Mouse (Mus musculus): ENCODE results near the gene Snrnp35. TPM values are rescaled to one million over a fixed set of nuclear protein-coding genes. Genes with fewer than 3 reads are reported as not detected.
"Not testable (repeated sequence)": the region's sequence is repeated elsewhere in the genome, so short reads cannot be mapped to it uniquely, and the experiment has no call there.

Snrnp35 gene
- polyA plus RNA-seq, 1 experiment: 1.7 TPM

DNA sequence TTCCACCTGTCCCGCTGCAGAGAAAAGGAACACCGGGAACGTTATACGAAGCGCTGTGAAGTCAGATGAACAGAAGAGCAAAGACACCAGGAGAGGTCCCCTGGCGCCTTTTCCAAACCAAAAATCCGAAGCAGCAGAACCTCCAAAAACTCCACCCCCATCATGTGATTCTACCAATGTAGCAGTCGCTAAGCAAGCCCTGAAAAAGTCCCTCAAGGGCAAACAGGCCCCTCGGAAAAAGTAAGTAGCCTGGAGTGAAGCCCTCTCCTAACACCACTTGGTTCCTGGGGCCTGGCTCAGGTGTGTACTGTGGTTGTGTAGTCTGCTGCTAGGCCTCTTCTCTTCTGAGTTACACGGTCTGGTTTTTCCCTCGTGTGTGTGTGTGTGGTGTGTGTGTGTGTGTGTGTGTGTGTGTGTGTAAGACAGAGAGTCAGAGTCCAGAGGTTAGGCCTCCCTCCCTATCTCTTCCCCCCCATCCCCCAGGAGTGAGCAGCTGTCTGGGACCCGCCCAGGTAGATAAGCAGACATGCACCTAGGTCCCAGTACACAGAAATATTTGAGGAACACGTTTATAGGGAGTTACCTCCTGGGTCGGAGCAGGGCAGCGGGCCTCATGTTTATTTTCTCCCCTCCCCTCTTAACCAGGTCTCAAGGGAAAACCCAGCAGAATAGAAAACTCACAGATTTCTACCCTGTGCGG, 32.1 kb upstream of the Snrnp35 start:
- no peak for DNase-seq (ENCODE audit: low read depth in 1 of 2, low spot score in 2 of 2)
- no peak overlapping the region for H3K4me3 ChIP-seq (ENCODE audit: extremely low read depth, insufficient read depth, insufficient read length)
- H3K27me3 ChIP-seq (ENCODE audit: control insufficient read depth, insufficient read depth, low read length): no peaks in the 10 kb centered on the region
- H3K4me1 ChIP-seq (ENCODE audit: control insufficient read depth, insufficient read depth, insufficient read length): peaks cover 6% of the 10 kb centered on the region
- H3K36me3 ChIP-seq (ENCODE audit: control insufficient read depth, insufficient read depth, low read length): peaks cover 38% of the 10 kb centered on the region
- no peak overlapping the region for H3K27ac ChIP-seq (ENCODE audit: insufficient read depth, low read length)
- WGBS: 84% methylated on average over 16 of the region's 16 CpGs
- TF ChIP-seq POLR2A (IDR thresholded peaks at IDR 0.05; ENCODE audit: low read depth, low read length) (no peak), CTCF (IDR thresholded peaks at IDR 0.05; ENCODE audit: extremely low read depth, insufficient read depth, insufficient read length, insufficient replicate concordance) (no peak)

DNA sequence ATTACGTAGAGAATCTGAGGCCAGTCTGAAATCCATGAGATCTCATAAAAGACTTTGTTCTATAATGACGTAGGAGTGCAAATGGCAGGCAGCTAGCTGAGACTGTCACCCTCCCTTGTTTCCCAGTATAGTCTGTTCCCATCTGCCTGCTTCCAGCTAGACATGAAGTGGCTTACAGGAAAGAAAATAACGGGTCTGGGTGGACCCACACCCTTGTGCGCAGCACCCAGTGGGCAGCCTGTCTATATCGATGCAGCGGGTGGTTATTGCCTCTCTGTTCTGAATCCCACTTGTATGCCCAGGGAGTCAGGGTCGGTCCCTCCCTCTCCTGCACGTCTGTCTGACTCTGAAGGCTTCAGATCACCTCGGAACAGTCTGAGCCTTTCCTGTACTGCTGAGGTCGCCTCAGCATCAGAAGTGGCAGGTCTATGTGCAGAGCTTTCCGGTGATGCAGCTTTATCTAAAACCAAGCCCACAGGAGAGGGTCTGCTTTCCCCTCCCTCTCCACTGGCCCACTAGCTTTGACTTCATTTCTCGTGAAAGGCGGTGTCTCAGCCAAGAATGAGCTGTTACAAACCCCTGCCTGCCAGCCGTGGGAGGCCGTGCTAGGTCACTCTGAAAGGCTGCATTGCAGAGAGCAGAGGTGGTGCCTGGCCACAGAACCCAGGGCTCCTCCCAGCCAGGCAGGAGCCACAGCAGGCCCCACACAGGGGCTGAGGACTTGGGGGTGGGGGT, 30.3 kb upstream of the Snrnp35 start:
- no peaks in the 10 kb centered on the region for H3K4me1 ChIP-seq (ENCODE audit: control insufficient read depth, insufficient read depth, insufficient read length)
- 87% methylated on average over 15 of the region's 15 CpGs for WGBS
- H3K27ac ChIP-seq (ENCODE audit: insufficient read depth, low read length): no peak overlapping the region
- H3K4me3 ChIP-seq (ENCODE audit: extremely low read depth, insufficient read depth, insufficient read length): no peak overlapping the region
- TF ChIP-seq CTCF (IDR thresholded peaks at IDR 0.05; ENCODE audit: extremely low read depth, insufficient read depth, insufficient read length, insufficient replicate concordance) (no peak), POLR2A (IDR thresholded peaks at IDR 0.05; ENCODE audit: low read depth, low read length) (no peak)
- no peak for DNase-seq (ENCODE audit: low read depth in 1 of 2, low spot score in 2 of 2)
- H3K36me3 ChIP-seq (ENCODE audit: control insufficient read depth, insufficient read depth, low read length): peaks cover 47% of the 10 kb centered on the region
- no peaks in the 10 kb centered on the region for H3K27me3 ChIP-seq (ENCODE audit: control insufficient read depth, insufficient read depth, low read length)

GRCm38 (mm10) chr5:124453339-124454081, 29.4 kb upstream of the Snrnp35 start:
- no peak overlapping the region for H3K27ac ChIP-seq (ENCODE audit: insufficient read depth, low read length)
- WGBS: 93% methylated on average over 13 of the region's 13 CpGs
- H3K27me3 ChIP-seq (ENCODE audit: control insufficient read depth, insufficient read depth, low read length): no peaks in the 10 kb centered on the region
- no peak for DNase-seq (ENCODE audit: low read depth in 1 of 2, low spot score in 2 of 2)
- TF ChIP-seq CTCF (IDR thresholded peaks at IDR 0.05; ENCODE audit: extremely low read depth, insufficient read depth, insufficient read length, insufficient replicate concordance) (no peak), POLR2A (IDR thresholded peaks at IDR 0.05; ENCODE audit: low read depth, low read length) (no peak)
- no peak overlapping the region for H3K4me3 ChIP-seq (ENCODE audit: extremely low read depth, insufficient read depth, insufficient read length)
- H3K36me3 ChIP-seq (ENCODE audit: control insufficient read depth, insufficient read depth, low read length): peaks cover 48% of the 10 kb centered on the region
- H3K4me1 ChIP-seq (ENCODE audit: control insufficient read depth, insufficient read depth, insufficient read length): no peaks in the 10 kb centered on the region

GRCm38 (mm10) chr5:124454082-124454419, 28.9 kb upstream of the Snrnp35 start:
- Histone ChIP-seq H3K27me3 (ENCODE audit: control insufficient read depth, insufficient read depth, low read length) (no peaks in the 10 kb centered on the region), H3K36me3 (ENCODE audit: control insufficient read depth, insufficient read depth, low read length) (peaks cover 48% of the 10 kb centered on the region), H3K4me3 (ENCODE audit: extremely low read depth, insufficient read depth, insufficient read length) (no peak overlapping the region), H3K4me1 (ENCODE audit: control insufficient read depth, insufficient read depth, insufficient read length) (no peaks in the 10 kb centered on the region), H3K27ac (ENCODE audit: insufficient read depth, low read length) (no peak overlapping the region)
- DNase-seq (ENCODE audit: low read depth in 1 of 2, low spot score in 2 of 2): no peak
- WGBS: 100% methylated on average over 1 of the region's 1 CpGs
- TF ChIP-seq POLR2A (IDR thresholded peaks at IDR 0.05; ENCODE audit: low read depth, low read length): no peak
- TF ChIP-seq CTCF (IDR thresholded peaks at IDR 0.05; ENCODE audit: extremely low read depth, insufficient read depth, insufficient read length, insufficient replicate concordance): no peak

DNA sequence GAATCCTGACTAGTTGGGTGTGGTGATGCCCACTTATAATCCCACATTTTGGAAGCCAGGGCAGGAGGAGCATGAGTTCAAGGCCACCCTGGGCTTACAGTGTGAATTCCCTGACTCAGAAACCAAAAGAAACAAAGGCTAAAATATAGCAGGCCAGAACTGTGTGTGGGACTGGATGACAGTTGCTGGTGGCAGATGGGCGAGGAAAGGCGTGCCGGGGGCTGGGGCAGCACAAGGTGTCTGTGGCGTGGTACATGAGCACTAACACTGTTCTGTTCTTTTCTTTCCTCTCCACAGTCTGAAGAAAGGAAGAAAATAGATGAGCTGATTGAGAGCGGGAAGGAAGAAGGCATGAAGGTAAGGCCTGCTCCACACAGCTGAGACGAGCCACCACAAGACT, 26.2 kb upstream of the Snrnp35 start:
- no peak for TF ChIP-seq POLR2A (IDR thresholded peaks at IDR 0.05; ENCODE audit: low read depth, low read length)
- no peak for TF ChIP-seq CTCF (IDR thresholded peaks at IDR 0.05; ENCODE audit: extremely low read depth, insufficient read depth, insufficient read length, insufficient replicate concordance)
- H3K4me1 ChIP-seq (ENCODE audit: control insufficient read depth, insufficient read depth, insufficient read length): no peaks in the 10 kb centered on the region
- no peak overlapping the region for H3K27ac ChIP-seq (ENCODE audit: insufficient read depth, low read length)
- peaks cover 49% of the 10 kb centered on the region for H3K36me3 ChIP-seq (ENCODE audit: control insufficient read depth, insufficient read depth, low read length)
- no peaks in the 10 kb centered on the region for H3K27me3 ChIP-seq (ENCODE audit: control insufficient read depth, insufficient read depth, low read length)
- DNase-seq (ENCODE audit: low read depth in 1 of 2, low spot score in 2 of 2): no peak
- 95% methylated on average over 6 of the region's 6 CpGs for WGBS
- H3K4me3 ChIP-seq (ENCODE audit: extremely low read depth, insufficient read depth, insufficient read length): no peak overlapping the region

- H3K4me3 ChIP-seq (ENCODE audit: extremely low read depth, insufficient read depth, insufficient read length); H3K4me1 ChIP-seq (ENCODE audit: control insufficient read depth, insufficient read depth, insufficient read length); DNase-seq (ENCODE audit: low read depth in 1 of 2, low spot score in 2 of 2); H3K27me3 ChIP-seq (ENCODE audit: control insufficient read depth, insufficient read depth, low read length); H3K27ac ChIP-seq (ENCODE audit: insufficient read depth, low read length): not testable (repeated sequence)
- WGBS: 92% methylated on average over 14 of the region's 14 CpGs
- H3K36me3 ChIP-seq (ENCODE audit: control insufficient read depth, insufficient read depth, low read length): peaks cover 51% of the 10 kb centered on the region
Observed at GRCm38 (mm10) chr5:124460922-124461321, 22.0 kb upstream of the Snrnp35 start.
